Mouse (Mus musculus): ENCODE measurements around the gene Nup214.

DNA sequence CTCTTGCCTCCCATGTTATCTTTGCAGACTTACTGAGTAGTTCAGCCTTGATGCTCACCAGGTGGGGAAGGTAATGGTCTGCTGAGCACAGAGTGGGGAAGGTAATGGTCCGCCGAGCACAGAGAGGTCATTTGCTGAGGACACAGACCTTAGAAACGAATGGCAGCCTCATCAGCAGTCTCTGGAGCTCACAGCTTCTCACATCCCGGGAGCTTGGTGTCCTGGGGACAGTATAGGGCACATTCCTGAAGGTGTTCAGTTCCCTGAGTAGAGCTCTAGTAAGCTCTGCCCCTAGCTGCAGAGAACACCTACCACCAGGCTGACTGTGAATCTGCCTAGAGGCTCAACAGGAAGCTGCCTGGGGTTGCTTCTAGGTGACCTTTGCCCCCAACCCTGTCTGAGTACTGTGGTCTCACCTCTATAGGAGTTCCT is 12.4 kb upstream of the Nup214 start:
- TF ChIP-seq HCFC1 (IDR thresholded peaks at IDR 0.05; ENCODE audit: borderline replicate concordance, insufficient read depth, low read length) (no peak), ZC3H11A (IDR thresholded peaks at IDR 0.05; ENCODE audit: borderline replicate concordance, low read depth, low read length) (no peak)

Data from ES-E14 (cell line).